Mouse (Mus musculus): ENCODE results near the gene Ubxn7.
"Not testable (repeated sequence)": the region's sequence is repeated elsewhere in the genome, so short reads cannot be mapped to it uniquely, and the experiment has no call there.

- TF ChIP-seq CTCF, EP300 (IDR thresholded peaks at IDR 0.05): not testable (repeated sequence)
These were observed 32.4 kb upstream of the Ubxn7 start for GRCm38 (mm10) chr16:32299617-32300016.

Measured in lung, postnatal 0 days (tissue).